Mouse (Mus musculus): ENCODE results near the gene Tmbim1. TPM values are rescaled to one million over a fixed set of nuclear protein-coding genes. Genes with fewer than 3 reads are reported as not detected.
"Not testable (repeated sequence)": the region's sequence is repeated elsewhere in the genome, so short reads cannot be mapped to it uniquely, and the experiment has no call there.

Tmbim1 gene
- polyA plus RNA-seq, 1 experiment from 2014 or later: 11.5 TPM

GRCm38 (mm10) chr1:74290141-74290540, 15.3 kb downstream of the Tmbim1 start:
- Histone ChIP-seq H3K4me1 (replicated peaks) (peaks cover 34% of the 10 kb centered on the region), H3K27me3 (no peaks in the 10 kb centered on the region), H3K4me2 (no peak overlapping the region), H3K9ac (no peak overlapping the region), H3K27ac (replicated peaks) (no peak overlapping the region), H3K36me3 (peaks cover 3% of the 10 kb centered on the region; the same call in 1 of the 2 replicates), H3K9me3 (no peaks in the 10 kb centered on the region), H3K4me3 (no peak overlapping the region)
- WGBS: 89% methylated on average over 5 of the region's 5 CpGs
- no peak for ATAC-seq (ENCODE audit: low FRiP score, low read depth)

GRCm38 (mm10) chr1:74289740-74290139, 15.7 kb downstream of the Tmbim1 start:
- Histone ChIP-seq H3K27me3 (no peaks in the 10 kb centered on the region), H3K36me3 (peaks cover 3% of the 10 kb centered on the region; the same call in 1 of the 2 replicates), H3K4me2 (no peak overlapping the region), H3K4me1 (replicated peaks) (peaks cover 33% of the 10 kb centered on the region), H3K4me3 (no peak overlapping the region), H3K27ac (replicated peaks) (no peak overlapping the region), H3K9me3 (no peaks in the 10 kb centered on the region), H3K9ac (no peak overlapping the region)
- no peak for ATAC-seq (ENCODE audit: low FRiP score, low read depth)
- 82% methylated on average over 2 of the region's 2 CpGs for WGBS

- Histone ChIP-seq H3K4me1 (replicated peaks) (peaks cover 33% of the 10 kb centered on the region), H3K27ac (replicated peaks) (no peak overlapping the region), H3K9ac (no peak overlapping the region), H3K4me3 (no peak overlapping the region), H3K9me3 (no peaks in the 10 kb centered on the region), H3K27me3 (no peaks in the 10 kb centered on the region), H3K36me3 (peaks cover 3% of the 10 kb centered on the region; the same call in 1 of the 2 replicates), H3K4me2 (no peak overlapping the region)
- ATAC-seq (ENCODE audit: low FRiP score, low read depth): no peak
- 91% methylated on average over 9 of the region's 9 CpGs for WGBS
Observed at GRCm38 (mm10) chr1:74289248-74289647, 16.2 kb downstream of the Tmbim1 start.

- no peak for ATAC-seq (ENCODE audit: low FRiP score, low read depth)
- WGBS: 82% methylated on average over 4 of the region's 4 CpGs
- Histone ChIP-seq H3K4me3 (no peak overlapping the region), H3K9ac (no peak overlapping the region), H3K27ac (replicated peaks) (no peak overlapping the region), H3K4me2 (no peak overlapping the region), H3K27me3 (no peaks in the 10 kb centered on the region), H3K9me3 (no peaks in the 10 kb centered on the region), H3K36me3 (0 out of 2 replicates have a peak, but pooled peaks cover 3% of the 10 kb centered on the region), H3K4me1 (replicated peaks) (peaks cover 37% of the 10 kb centered on the region)
Observed at GRCm38 (mm10) chr1:74288327-74288726, 17.1 kb downstream of the Tmbim1 start.

- H3K4me1 ChIP-seq (replicated peaks): peaks cover 45% of the 10 kb centered on the region
- 55% methylated on average over 16 of the region's 17 CpGs for WGBS
- H3K27ac ChIP-seq (replicated peaks); H3K4me2 ChIP-seq; H3K9me3 ChIP-seq; H3K9ac ChIP-seq; H3K4me3 ChIP-seq; ATAC-seq (ENCODE audit: low FRiP score, low read depth); H3K36me3 ChIP-seq; H3K27me3 ChIP-seq: not testable (repeated sequence)
Observed at GRCm38 (mm10) chr1:74286869-74287607, 18.4 kb downstream of the Tmbim1 start.

- ATAC-seq (ENCODE audit: low FRiP score, low read depth): no peak
- Histone ChIP-seq H3K36me3 (peaks cover 19% of the 10 kb centered on the region), H3K27ac (replicated peaks) (peak overlapping the region; percentile 52), H3K9me3 (no peaks in the 10 kb centered on the region), H3K4me1 (replicated peaks) (peaks cover 46% of the 10 kb centered on the region), H3K4me2 (peak overlapping the region; percentile 73), H3K4me3 (peak overlapping the region; percentile 86), H3K27me3 (no peaks in the 10 kb centered on the region), H3K9ac (peak overlapping the region; percentile 69)
- WGBS: 4% methylated on average over 23 of the region's 23 CpGs
Observed at GRCm38 (mm10) chr1:74285212-74286010, 20.0 kb downstream of the Tmbim1 start.

GRCm38 (mm10) chr1:74284543-74285160, 20.8 kb downstream of the Tmbim1 start, which contains the start of the genes Aamp and Pnkd:
Aamp (minus strand) TSS chr1:74284738.
Pnkd (plus strand) TSS chr1:74284930.
- peak within 1 kb of the TSS; percentile 81 for H3K9ac ChIP-seq
- peak; percentile 97 for ATAC-seq (ENCODE audit: low FRiP score, low read depth)
- H3K4me2 ChIP-seq: peak within 1 kb of the TSS; percentile 87
- peaks cover 25% of the 10 kb centered on the region for H3K36me3 ChIP-seq
- no peaks in the 10 kb centered on the region for H3K9me3 ChIP-seq
- H3K4me3 ChIP-seq: peak within 1 kb of the TSS; percentile 86
- H3K27me3 ChIP-seq: no peaks in the 10 kb centered on the region
- H3K4me1 ChIP-seq (replicated peaks): peaks cover 38% of the 10 kb centered on the region
- under 1% methylated on average over 56 of the region's 56 CpGs for WGBS
- peak within 1 kb of the TSS; percentile 83 for H3K27ac ChIP-seq (replicated peaks)

- 14% methylated on average over 15 of the region's 15 CpGs for WGBS
- Histone ChIP-seq H3K4me3 (peak overlapping the region; percentile 86), H3K9ac (peak overlapping the region; percentile 81), H3K9me3 (no peaks in the 10 kb centered on the region), H3K27me3 (no peaks in the 10 kb centered on the region), H3K4me1 (replicated peaks) (peaks cover 38% of the 10 kb centered on the region), H3K4me2 (peak overlapping the region; percentile 87), H3K27ac (replicated peaks) (peak overlapping the region; percentile 83), H3K36me3 (peaks cover 30% of the 10 kb centered on the region)
- ATAC-seq (ENCODE audit: low FRiP score, low read depth): peak; percentile 31
Observed at GRCm38 (mm10) chr1:74283686-74284463, 21.5 kb downstream of the Tmbim1 start.

- no peak for ATAC-seq (ENCODE audit: low FRiP score, low read depth)
- no peaks in the 10 kb centered on the region for H3K9me3 ChIP-seq
- no peak overlapping the region for H3K27ac ChIP-seq (replicated peaks)
- H3K9ac ChIP-seq: 0 out of 2 replicates have a peak overlapping the region, but pooled peaks have one; percentile 3
- peaks cover 38% of the 10 kb centered on the region for H3K4me1 ChIP-seq (replicated peaks)
- H3K36me3 ChIP-seq: peaks cover 30% of the 10 kb centered on the region
- 86% methylated on average over 10 of the region's 10 CpGs for WGBS
- H3K27me3 ChIP-seq: no peaks in the 10 kb centered on the region
- H3K4me3 ChIP-seq: no peak overlapping the region
- H3K4me2 ChIP-seq: peak overlapping the region; percentile 87
Observed at GRCm38 (mm10) chr1:74282896-74283625, 22.4 kb downstream of the Tmbim1 start.

- Histone ChIP-seq H3K9ac (no peak overlapping the region), H3K9me3 (no peaks in the 10 kb centered on the region), H3K4me2 (no peak overlapping the region), H3K27me3 (no peaks in the 10 kb centered on the region), H3K4me3 (no peak overlapping the region), H3K36me3 (peaks cover 30% of the 10 kb centered on the region), H3K4me1 (replicated peaks) (peaks cover 35% of the 10 kb centered on the region), H3K27ac (replicated peaks) (no peak overlapping the region)
- WGBS: 99% methylated on average over 8 of the region's 8 CpGs
- no peak for ATAC-seq (ENCODE audit: low FRiP score, low read depth)
Observed at GRCm38 (mm10) chr1:74281886-74282285, 23.5 kb downstream of the Tmbim1 start.

- H3K4me1 ChIP-seq (replicated peaks): peaks cover 33% of the 10 kb centered on the region
- H3K36me3 ChIP-seq: peaks cover 30% of the 10 kb centered on the region
- no peak overlapping the region for H3K4me3 ChIP-seq
- H3K4me2 ChIP-seq: no peak overlapping the region
- H3K9me3 ChIP-seq: no peaks in the 10 kb centered on the region
- H3K27me3 ChIP-seq: no peaks in the 10 kb centered on the region
- no peak overlapping the region for H3K27ac ChIP-seq (replicated peaks)
- H3K9ac ChIP-seq: no peak overlapping the region
- no peak for ATAC-seq (ENCODE audit: low FRiP score, low read depth)
- 100% methylated on average over 2 of the region's 2 CpGs for WGBS
Observed at GRCm38 (mm10) chr1:74281372-74281771, 24.1 kb downstream of the Tmbim1 start.

All from hindbrain, embryonic 15.5 days (tissue).